Mouse (Mus musculus): ENCODE measurements around the gene Pik3r2.

The Pik3r2 gene

Small RNA genes within 50 kb of the gene (microRNA-seq; reads per million reads assigned to microRNA genes)
- gene Mir7240, result 1.1 to 1.8 reads per million in 2 experiments
